Mouse (Mus musculus) lung, adult 2 months (tissue): ENCODE measurements around the gene Ckm.

Experiments
- CTCF ChIP-seq: fragments of 200-500 bp; IDR thresholded peaks from 2 replicates; pipeline ENCODE4 v1.5.1; 2011; ENCODE audit warnings: mild to moderate bottlenecking, low read length, control low read depth; ENCODE audit not compliant: insufficient read depth
- POLR2A ChIP-seq: fragments of 200-500 bp; IDR thresholded peaks from 2 replicates; pipeline ENCODE4 v1.6.1; 2011; ENCODE audit warnings: low read depth, mild to moderate bottlenecking, control low read depth, low read length, borderline replicate concordance; ENCODE audit errors: extremely low read depth

DNA sequence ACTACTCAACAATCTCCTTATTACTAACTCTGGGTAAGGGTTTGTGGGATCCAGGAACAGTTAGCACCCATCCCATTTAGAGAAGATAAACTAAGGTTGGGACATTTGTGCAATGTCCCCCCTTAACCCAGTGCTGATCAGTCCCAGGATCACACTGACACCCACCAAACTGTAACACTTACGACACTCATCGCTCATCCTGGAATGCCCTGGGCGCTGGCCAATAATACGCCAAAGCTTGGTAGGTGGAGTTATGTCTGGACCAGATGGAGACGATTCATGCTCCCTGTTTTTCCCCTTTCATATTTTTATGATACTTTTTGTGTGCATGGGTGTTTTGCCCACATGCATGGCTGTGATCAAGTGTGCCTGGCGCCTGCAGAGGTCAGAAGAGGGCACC lies 25.8 kb downstream of the Ckm start:
- TF ChIP-seq POLR2A (no peak), CTCF (no peak)
